Mouse (Mus musculus): ENCODE results near the gene Prom2. TPM values are rescaled to one million over a fixed set of nuclear protein-coding genes. Genes with fewer than 3 reads are reported as not detected.

Prom2 gene
- total RNA-seq, 2 experiments from 2014 or later: 0.18 to 0.21 TPM

DNA sequence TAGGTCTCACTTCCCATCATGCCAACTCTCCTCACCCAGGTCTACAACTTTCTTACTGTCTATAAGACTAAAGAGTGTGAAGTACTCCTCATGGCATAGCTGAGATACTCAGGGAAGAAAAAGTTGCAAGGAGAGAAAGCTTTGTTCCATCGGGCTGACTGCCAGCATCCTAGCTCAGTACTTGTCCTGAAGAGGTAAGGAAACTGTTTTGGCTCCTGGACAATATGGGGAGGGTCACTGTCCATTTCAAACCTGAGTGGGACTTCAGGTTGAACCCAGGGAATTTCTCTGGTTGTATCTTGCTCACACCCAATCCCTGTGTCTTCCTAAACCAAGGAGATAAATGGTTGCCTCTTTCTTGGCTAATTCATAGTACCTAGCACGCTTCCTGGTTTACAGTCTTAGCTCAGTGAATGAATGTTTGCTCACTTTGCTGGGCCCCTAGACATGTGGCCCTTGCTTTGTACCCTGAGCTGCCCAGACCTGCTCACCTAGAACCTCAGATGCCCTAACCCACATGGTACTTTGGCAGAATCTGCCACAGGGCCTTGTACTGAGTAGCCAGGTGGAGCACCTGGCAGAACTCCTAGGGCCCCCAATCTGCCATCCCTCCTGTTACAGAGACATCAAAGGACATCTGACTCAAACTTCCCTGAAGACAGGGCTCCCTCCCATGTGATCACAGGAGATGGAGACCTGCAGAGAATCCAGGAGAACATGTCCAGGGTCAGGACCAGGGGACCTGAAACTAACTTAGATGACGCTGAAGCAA lies 16.1 kb downstream of the Prom2 start:
- intact Hi-C loops (cut with DNase I): no loop called here
- no peak for DNase-seq (ENCODE audit: low spot score in 2 of 2)

- intact Hi-C loops (cut with DNase I): no loop called here
- no peak for DNase-seq (ENCODE audit: low spot score in 2 of 2)
Observed at GRCm38 (mm10) chr2:127523950-127524729, 17.1 kb downstream of the Prom2 start.

GRCm38 (mm10) chr2:127522006-127522441 lies 19.2 kb downstream of the Prom2 start, which contains the start of gene Kcnip3:
Gene Kcnip3, minus strand, starts transcription at chr2:127522094.
- intact Hi-C loops (cut with DNase I): no loop called here
- peak; percentile 71 to 86 for DNase-seq (ENCODE audit: low spot score in 2 of 2)

DNA sequence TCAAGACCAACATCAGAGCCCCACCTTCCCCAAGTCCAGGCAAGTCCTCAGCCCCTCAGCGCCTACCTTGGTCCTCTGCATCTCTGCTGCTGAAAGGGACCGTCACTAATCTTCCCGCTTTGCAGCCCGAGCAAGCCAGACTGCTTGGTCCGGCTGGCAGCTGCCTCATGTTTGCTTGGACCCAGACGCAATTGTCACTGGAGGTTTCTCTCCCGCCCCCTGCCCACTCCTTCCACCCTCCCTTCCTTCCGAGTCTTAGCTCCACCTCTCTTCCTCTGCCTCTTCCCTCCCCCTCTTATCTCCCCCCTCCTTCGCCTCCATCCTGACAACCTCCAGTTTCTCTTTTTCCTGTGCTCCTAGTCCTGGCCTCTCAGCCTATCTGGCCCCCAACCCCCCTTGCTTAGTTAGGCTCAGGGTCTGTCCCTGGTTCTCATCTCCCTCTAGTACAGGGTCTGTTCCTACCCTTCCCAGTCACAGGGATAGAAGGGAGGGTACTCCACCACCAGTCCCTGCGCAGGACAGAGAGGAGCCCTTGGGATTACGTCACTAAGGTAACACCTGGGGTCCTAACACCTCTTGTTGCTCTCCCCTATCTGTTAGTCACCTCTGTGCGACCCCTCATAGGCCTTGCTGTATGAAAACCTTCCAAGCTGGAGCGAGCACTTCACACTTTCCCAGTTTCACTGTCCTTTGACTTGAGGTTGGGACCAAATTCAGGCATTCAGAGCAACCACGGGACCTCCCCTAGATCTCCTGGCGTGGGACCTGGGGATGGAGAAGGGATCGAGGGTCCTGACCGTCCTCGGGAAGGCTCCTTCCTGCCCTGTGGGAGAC lies 19.9 kb downstream of the Prom2 start:
- intact Hi-C loops (cut with DNase I): loop anchor here (2.0 kb wide), 1 partner anchor 13 kb away; no protein-coding TSS in a partner anchor
- peak; percentile 66 to 88 for DNase-seq (ENCODE audit: low spot score in 2 of 2)

GRCm38 (mm10) chr2:127520123-127520522 lies 21.1 kb downstream of the Prom2 start:
- intact Hi-C loops (cut with DNase I): loop anchor here (2.0 kb wide), 1 partner anchor 15 kb away; no protein-coding TSS in a partner anchor
- no peak for DNase-seq (ENCODE audit: low spot score in 2 of 2)

DNA sequence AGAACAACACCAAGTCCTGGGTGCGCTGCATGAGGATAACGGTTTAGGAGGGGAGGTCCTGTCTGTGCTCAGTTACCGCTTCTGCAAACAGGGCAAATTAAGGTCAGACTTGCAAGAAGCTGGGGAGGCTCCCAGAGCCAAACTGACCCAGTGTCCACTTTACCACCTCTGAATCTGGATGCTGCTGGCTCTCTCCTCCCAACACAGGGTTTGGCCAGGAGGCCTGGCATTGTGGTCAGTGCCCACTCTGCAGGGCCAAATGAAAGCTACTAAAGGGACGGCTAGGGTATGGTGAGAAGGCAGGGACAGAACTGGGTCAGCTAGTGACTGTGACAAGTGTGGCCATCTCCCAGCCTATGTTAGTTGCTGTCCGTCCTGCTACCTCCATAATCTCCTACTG lies 22.0 kb downstream of the Prom2 start:
- DNase-seq (ENCODE audit: low spot score in 2 of 2): no peak
- intact Hi-C loops (cut with DNase I): no loop called here

DNA sequence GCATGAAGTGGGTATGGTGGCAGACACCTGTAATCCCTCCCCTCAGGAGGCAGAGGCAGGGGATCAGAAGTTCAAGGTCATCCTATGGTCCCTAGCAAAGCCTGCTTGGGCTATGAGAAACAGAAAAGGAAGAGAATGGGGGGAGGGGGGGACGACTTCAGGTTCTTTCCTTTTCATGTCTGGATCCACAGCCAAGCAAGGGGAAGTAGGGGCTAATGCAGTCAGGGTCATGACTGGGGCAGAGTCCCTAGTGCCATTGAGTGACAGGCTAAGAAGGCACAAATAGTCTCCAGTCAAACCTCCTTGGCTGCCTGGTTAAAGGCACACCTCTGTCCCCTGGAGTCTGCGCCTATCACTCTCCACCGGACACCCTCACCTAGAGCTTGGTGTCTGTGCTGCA lies 22.4 kb downstream of the Prom2 start:
- intact Hi-C loops (cut with DNase I): no loop called here
- DNase-seq (ENCODE audit: low spot score in 2 of 2): no peak

GRCm38 (mm10) chr2:127518273-127518672 lies 23.0 kb downstream of the Prom2 start:
- DNase-seq (ENCODE audit: low spot score in 2 of 2): peak in 1 of 2 experiments; percentile 86
- intact Hi-C loops (cut with DNase I): no loop called here

DNA sequence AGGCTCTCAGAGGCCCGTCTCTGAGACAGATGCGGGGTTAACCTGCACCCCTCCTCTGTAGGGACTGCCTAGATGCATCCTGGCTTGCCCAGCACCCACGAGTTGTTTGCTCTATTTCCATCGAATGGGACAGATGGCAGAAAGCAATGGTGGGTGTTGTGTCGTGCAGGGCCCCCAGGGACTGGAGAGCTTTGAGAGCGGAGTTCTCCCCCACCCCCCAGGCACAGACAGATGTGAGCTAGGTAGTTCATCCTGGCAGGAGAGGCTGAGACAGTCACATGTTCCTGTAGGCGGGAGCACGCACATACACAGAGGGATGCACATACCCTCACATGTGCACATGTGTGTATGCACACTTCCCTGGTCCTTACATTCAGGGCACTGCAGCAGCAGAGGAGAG lies 24.2 kb downstream of the Prom2 start:
- DNase-seq (ENCODE audit: low spot score in 2 of 2): peak; percentile 75 to 91
- intact Hi-C loops (cut with DNase I): loop anchor here (1.0 kb wide), 1 partner anchor 20 kb away; no protein-coding TSS in a partner anchor

DNA sequence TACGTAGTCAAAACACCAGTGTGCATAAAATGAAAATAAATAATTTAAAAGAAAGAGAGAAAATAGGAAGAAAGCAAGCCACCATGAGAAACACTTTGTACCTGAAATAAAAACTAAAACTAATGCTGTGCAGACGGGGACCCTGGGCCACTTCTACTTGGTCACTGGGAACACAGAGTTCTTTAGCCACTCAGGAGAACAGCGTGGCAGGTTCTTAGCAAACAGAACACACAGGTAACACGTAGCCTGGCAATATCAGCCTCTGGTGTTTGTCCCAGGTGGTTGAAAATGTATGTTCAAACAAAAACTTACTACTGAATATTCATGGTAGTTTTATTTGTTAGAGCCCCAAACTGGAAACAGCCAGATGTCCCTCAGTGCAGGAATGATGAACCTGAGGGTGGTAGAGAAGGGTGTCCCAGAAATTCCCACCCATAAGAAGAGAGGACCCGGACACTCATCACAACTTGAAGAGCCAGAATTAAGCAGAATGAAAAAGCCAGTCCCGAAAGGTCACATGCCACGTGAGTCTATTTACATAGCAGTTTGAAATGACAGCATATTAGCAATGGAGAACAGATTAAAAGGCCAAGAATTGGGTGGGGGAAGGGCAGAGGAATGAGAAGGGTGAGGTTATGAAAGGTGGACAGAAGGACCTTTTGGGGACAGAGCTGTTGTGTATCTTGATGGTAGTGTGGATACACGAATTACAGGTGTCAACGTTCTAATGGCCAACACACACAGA lies 26.7 kb downstream of the Prom2 start:
- intact Hi-C loops (cut with DNase I): no loop called here
- DNase-seq (ENCODE audit: low spot score in 2 of 2): no peak

GRCm38 (mm10) chr2:127513244-127513643 lies 28.0 kb downstream of the Prom2 start:
- DNase-seq (ENCODE audit: low spot score in 2 of 2): no peak
- intact Hi-C loops (cut with DNase I): no loop called here

GRCm38 (mm10) chr2:127511426-127511825 lies 29.8 kb downstream of the Prom2 start:
- DNase-seq (ENCODE audit: low spot score in 2 of 2): no peak
- intact Hi-C loops (cut with DNase I): no loop called here

GRCm38 (mm10) chr2:127507967-127508660 lies 33.2 kb downstream of the Prom2 start:
- DNase-seq (ENCODE audit: low spot score in 2 of 2): peak in 1 of 2 experiments; percentile 53
- intact Hi-C loops (cut with DNase I): loop anchor here (1.0 to 2.0 kb wide), 2 partner anchors 43 to 51 kb away; no protein-coding TSS in a partner anchor

DNA sequence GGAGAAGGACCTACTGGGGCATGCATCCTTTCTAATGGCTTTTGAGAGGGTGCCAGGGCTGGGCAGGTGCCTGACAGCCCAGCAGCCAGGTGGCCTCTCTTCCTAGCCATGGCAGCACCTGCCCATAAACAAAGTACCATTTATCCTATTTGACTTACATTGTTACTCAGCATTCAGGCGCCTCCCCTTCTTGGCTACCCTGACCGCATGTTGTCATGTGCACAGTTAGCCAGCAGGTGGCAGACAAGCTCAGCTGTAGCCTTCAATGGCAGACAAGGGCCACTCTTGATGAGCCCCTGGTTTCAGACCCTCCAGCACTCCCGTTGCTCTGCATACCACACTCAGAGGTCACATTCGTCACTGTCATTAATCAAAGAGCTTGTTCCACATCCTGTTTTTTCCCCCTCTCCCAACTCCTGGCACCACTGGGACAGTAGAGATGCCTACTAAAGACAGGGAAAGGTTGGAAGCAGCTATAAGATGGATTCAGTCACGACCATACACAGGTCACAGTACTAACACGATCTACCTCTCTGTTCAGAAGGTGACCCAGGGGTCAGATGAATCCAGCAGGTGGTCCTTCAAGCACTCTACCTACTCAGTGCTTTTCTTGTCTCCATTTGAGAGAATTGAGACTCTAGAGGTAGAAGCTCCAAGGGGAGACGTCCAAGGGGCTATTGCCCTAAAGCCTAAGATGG lies 34.0 kb downstream of the Prom2 start:
- intact Hi-C loops (cut with DNase I): loop anchor here (1.0 to 2.0 kb wide), 2 partner anchors 44 to 52 kb away; no protein-coding TSS in a partner anchor
- DNase-seq (ENCODE audit: low spot score in 2 of 2): peak; percentile 81 to 84

DNA sequence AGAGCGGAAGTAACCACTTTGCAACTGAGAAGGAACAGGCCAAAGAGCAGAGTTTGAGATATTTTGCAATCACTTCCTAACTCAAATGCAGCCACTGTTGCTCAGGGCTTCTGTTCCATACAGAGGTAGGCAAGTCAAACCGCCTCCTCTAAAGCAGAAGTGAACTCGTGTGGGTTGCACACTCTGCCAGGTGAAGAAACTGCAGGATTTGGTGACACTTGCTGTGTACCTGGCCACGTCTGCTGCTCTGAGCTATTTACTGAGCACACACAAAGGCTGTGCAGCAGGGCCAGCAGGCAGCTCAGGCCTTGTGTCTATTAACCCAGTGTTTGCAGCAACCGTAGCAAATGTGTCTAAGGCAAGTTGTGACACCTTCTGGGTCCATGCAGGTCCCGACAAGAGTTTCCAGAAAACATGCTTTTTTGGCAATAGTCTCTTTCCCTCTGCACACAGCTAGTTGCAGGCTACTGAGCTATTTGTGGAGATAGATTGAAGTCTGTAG lies 35.1 kb downstream of the Prom2 start:
- DNase-seq (ENCODE audit: low spot score in 2 of 2): no peak
- intact Hi-C loops (cut with DNase I): loop anchor here (2.0 kb wide), 1 partner anchor 53 kb away; no protein-coding TSS in a partner anchor

GRCm38 (mm10) chr2:127505196-127505595 lies 36.1 kb downstream of the Prom2 start:
- intact Hi-C loops (cut with DNase I): no loop called here
- DNase-seq (ENCODE audit: low spot score in 2 of 2): no peak

- intact Hi-C loops (cut with DNase I): no loop called here
- peak in 1 of 2 experiments; percentile 66 for DNase-seq (ENCODE audit: low spot score in 2 of 2)
Observed at GRCm38 (mm10) chr2:127503751-127504549, 37.3 kb downstream of the Prom2 start.
